Mouse (Mus musculus) kidney, adult 2 months (tissue): ENCODE measurements around the gene Ptcra.

Experiments used
- CTCF ChIP-seq: fragments of 200-500 bp; conservative IDR thresholded peaks from 2 replicates; pipeline ENCODE4 v1.5.1; 2011; ENCODE audit warnings: low read depth, mild to moderate bottlenecking, control low read depth, low read length, moderate library complexity, mixed read lengths; ENCODE audit not compliant: insufficient read depth, insufficient read length
- POLR2A ChIP-seq: fragments of 200-500 bp; IDR thresholded peaks from one replicate; pipeline ENCODE4 v1.6.1; 2011; ENCODE audit warnings: low read depth, low read length, control low read depth

GRCm38 (mm10) chr17:46775070-46775469 is 11.6 kb upstream of the Ptcra start:
- no peak for TF ChIP-seq CTCF
- TF ChIP-seq POLR2A, result no peak
